Mouse (Mus musculus) cortical plate, adult 2 months (tissue): ENCODE measurements around the gene Bax. TPM values are rescaled to one million over a fixed set of nuclear protein-coding genes. Genes with fewer than 3 reads are reported as not detected.
A peak's percentile ranks its signal among the peaks of the same experiment; 100 is the strongest.
"Not testable (repeated sequence)": the region's sequence is repeated elsewhere in the genome, so short reads cannot be mapped to it uniquely, and the experiment has no call there.

ENCODE experiments used
- H3K27ac ChIP-seq: fragments of 200-500 bp; 2 replicates; pipeline ENCODE4 v1.5.1; 2012; ENCODE audit warnings: low read length, control low read depth, inconsistent platforms; ENCODE audit not compliant: insufficient read depth
- H3K4me1 ChIP-seq: fragments of 200-500 bp; 2 replicates; pipeline ENCODE4 v1.6.1; 2011; ENCODE audit warnings: low read length; ENCODE audit not compliant: control insufficient read depth, insufficient read depth
- H3K4me3 ChIP-seq: fragments of 200-500 bp; 2 replicates; pipeline ENCODE4 v1.5.1; 2011; ENCODE audit warnings: mild to moderate bottlenecking, low read length, control low read depth; ENCODE audit not compliant: insufficient read depth
- CTCF ChIP-seq: fragments of 200-500 bp; IDR thresholded peaks from 2 replicates; pipeline ENCODE4 v1.5.1; 2011; ENCODE audit warnings: mild to moderate bottlenecking, control low read depth, low read length; ENCODE audit not compliant: insufficient read depth; ENCODE audit errors: extremely low read depth
- POLR2A ChIP-seq: fragments of 200-500 bp; IDR thresholded peaks from 2 replicates; pipeline ENCODE4 v1.6.1; 2011; ENCODE audit warnings: mild to moderate bottlenecking, low read length, control low read depth; ENCODE audit not compliant: insufficient read depth; ENCODE audit errors: extremely low read depth
- polyA plus RNA-seq: library from polyadenylated mRNA; depleted of rRNA; stranded (reverse); fragments of >200 nt; gene quantifications from 2 replicates; pipeline ENCODE4 v1.2.3, GENCODE M21; 2012

Gene Bax
- polyA plus RNA-seq, 1 experiment = 99.4 TPM

DNA sequence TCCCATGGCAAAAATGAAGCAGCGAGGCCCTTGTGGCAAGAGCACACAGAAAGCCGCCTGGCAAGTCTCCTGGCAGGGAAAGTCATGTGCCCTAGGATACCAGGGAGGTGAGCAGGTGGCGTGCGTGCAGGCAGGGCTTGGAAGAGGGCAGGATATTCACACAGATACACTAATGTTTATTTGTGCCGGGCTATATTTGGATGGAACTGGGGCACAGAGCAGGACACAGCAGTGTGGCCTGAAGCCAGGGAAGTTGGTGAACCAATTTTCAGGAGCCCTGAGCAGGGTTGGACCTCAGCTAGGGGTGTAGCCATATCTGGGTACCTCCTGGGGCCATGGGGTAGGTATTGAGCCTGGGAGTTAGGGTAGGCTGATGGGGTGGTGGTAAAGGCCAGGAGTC, 26.3 kb upstream of the Bax start:
- TF ChIP-seq POLR2A (no peak), CTCF (no peak)
- Histone ChIP-seq H3K4me3 (no peak overlapping the region), H3K4me1 (no peaks in the 10 kb centered on the region; the same call in 1 of the 2 replicates), H3K27ac (no peak overlapping the region)

DNA sequence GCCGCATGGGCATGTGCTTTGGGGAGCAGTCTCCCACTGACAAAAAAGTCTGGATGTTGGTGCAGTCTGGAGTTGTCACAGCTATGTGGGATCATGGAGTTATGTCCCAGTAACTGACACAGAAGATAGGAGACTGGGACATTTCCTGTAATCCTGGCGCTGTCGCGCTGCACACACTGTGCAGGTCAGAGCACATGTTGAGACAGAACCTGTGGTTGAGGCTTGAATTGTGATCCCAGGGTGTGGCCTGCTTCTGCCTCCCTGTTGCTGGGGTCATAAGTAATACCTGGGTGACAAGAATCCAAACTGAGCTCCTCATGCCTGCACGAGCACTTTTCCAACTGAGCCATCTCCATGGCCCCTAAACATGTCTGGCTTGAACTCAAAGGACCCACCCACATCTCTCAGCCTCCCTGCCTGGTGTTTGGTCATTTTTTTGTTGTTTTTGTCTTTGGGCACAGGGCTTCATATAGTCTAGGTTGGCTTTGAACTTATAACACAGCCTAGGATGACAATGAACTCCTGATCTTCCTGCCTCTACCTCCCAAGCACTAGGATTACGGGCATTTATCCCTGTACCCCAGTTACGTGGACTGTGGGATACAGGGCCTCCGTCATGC, 25.6 kb upstream of the Bax start:
- TF ChIP-seq POLR2A (no peak), CTCF (no peak)
- Histone ChIP-seq H3K4me3 (no peak overlapping the region), H3K27ac (no peak overlapping the region), H3K4me1 (no peaks in the 10 kb centered on the region; the same call in 1 of the 2 replicates)

- H3K4me3 ChIP-seq = no peak overlapping the region
- no peaks in the 10 kb centered on the region; the same call in 1 of the 2 replicates for H3K4me1 ChIP-seq
- TF ChIP-seq CTCF (no peak), POLR2A (no peak)
- no peak overlapping the region for H3K27ac ChIP-seq
These were observed 24.6 kb upstream of the Bax start for GRCm38 (mm10) chr7:45491264-45491663.

- Histone ChIP-seq H3K4me1 (no peaks in the 10 kb centered on the region; the same call in 1 of the 2 replicates), H3K4me3 (no peak overlapping the region), H3K27ac (no peak overlapping the region)
- no peak for TF ChIP-seq POLR2A
- TF ChIP-seq CTCF = no peak
These were observed 24.1 kb upstream of the Bax start for GRCm38 (mm10) chr7:45490822-45491221.

- TF ChIP-seq POLR2A = no peak
- TF ChIP-seq CTCF = no peak
- no peaks in the 10 kb centered on the region; the same call in 1 of the 2 replicates for H3K4me1 ChIP-seq
- no peak overlapping the region for H3K4me3 ChIP-seq
- H3K27ac ChIP-seq = no peak overlapping the region
These were observed 22.9 kb upstream of the Bax start for GRCm38 (mm10) chr7:45489578-45489977.

GRCm38 (mm10) chr7:45488293-45489204, 21.9 kb upstream of the Bax start, which contains the start of gene Dhdh:
TSS of gene Dhdh (minus strand) at chr7:45488805.
- peak within 1 kb of the TSS; percentile 48 for H3K27ac ChIP-seq
- H3K4me3 ChIP-seq = peak within 1 kb of the TSS; percentile 52
- peak; percentile 53; the same call in 1 of the 2 replicates for TF ChIP-seq POLR2A
- no peak for TF ChIP-seq CTCF
- no peaks in the 10 kb centered on the region; the same call in 1 of the 2 replicates for H3K4me1 ChIP-seq

GRCm38 (mm10) chr7:45487861-45488292, 21.2 kb upstream of the Bax start:
- TF ChIP-seq CTCF (no peak), POLR2A (no peak)
- no peaks in the 10 kb centered on the region; the same call in 1 of the 2 replicates for H3K4me1 ChIP-seq
- no peak overlapping the region for H3K27ac ChIP-seq
- peak overlapping the region; percentile 52; the same call in 1 of the 2 replicates for H3K4me3 ChIP-seq

- H3K27ac ChIP-seq = no peak within 1 kb of the TSS
- H3K4me3 ChIP-seq = no peak within 1 kb of the TSS
- no peaks in the 10 kb centered on the region; the same call in 1 of the 2 replicates for H3K4me1 ChIP-seq
- no peak for TF ChIP-seq POLR2A
- TF ChIP-seq CTCF = no peak
These were observed 20.2 kb upstream of the Bax start, which contains the start of gene Gm45808 for GRCm38 (mm10) chr7:45486761-45487415. TSS of gene Gm45808 (minus strand) at chr7:45486811.

GRCm38 (mm10) chr7:45486158-45486557, 19.5 kb upstream of the Bax start:
- Histone ChIP-seq H3K4me1 (no peaks in the 10 kb centered on the region; the same call in 1 of the 2 replicates), H3K4me3 (no peak overlapping the region), H3K27ac (no peak overlapping the region)
- no peak for TF ChIP-seq POLR2A
- no peak for TF ChIP-seq CTCF

DNA sequence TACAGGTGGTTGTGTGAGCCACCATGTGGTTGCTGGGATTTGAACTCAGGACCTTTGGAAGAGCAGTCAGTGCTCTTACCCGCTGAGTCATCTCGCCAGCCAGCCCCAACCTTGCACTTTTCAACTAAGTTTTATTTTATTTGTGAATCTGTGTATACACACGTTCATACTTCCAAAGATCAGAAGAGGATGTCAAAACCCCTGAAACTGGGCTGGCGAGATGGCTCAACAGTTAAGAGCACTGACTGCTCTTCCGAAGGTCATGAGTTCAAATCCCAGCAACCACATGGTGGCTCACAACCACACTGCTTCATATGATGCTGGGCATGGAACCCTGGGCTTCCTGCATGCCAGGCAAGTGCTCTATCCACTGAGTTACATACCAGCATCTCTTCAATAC, 18.3 kb upstream of the Bax start:
- not testable (repeated sequence) for H3K4me1 ChIP-seq, H3K27ac ChIP-seq, H3K4me3 ChIP-seq
